Mouse (Mus musculus) right cerebral cortex, postnatal 14 days (tissue): ENCODE data around the gene Vmn1r32.

Source experiments
- DNase-seq: peaks from one replicate; pipeline ENCODE4 v3.0.0; 2022

Gene Vmn1r32

GRCm38 (mm10) chr6:66559996-66560395 is at the start of gene Vmn1r32:
TSS of gene Vmn1r32 (minus strand) at chr6:66560096.
- no peak for DNase-seq

GRCm38 (mm10) chr6:66595804-66596203 is 35.9 kb upstream of the Vmn1r32 start:
- DNase-seq: no peak

DNA sequence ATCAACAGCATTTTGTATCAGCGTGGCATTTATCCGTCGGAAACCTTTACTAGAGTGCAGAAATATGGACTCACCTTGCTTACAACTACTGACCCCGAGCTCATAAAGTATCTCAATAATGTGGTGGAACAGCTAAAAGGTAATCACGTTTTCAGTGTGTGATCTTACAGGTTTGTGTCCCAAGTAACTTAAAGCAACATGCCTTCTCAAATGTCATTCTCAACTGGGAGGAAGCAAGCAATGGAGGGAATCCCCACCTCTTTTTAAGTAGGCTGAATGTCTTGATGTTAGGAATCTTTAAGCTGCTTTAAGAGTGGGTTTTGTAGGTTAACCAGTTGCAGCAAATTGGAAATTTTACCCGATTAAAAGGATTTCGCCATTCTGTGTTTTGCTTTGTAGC is 23.9 kb downstream of the Vmn1r32 start:
- no peak for DNase-seq

DNA sequence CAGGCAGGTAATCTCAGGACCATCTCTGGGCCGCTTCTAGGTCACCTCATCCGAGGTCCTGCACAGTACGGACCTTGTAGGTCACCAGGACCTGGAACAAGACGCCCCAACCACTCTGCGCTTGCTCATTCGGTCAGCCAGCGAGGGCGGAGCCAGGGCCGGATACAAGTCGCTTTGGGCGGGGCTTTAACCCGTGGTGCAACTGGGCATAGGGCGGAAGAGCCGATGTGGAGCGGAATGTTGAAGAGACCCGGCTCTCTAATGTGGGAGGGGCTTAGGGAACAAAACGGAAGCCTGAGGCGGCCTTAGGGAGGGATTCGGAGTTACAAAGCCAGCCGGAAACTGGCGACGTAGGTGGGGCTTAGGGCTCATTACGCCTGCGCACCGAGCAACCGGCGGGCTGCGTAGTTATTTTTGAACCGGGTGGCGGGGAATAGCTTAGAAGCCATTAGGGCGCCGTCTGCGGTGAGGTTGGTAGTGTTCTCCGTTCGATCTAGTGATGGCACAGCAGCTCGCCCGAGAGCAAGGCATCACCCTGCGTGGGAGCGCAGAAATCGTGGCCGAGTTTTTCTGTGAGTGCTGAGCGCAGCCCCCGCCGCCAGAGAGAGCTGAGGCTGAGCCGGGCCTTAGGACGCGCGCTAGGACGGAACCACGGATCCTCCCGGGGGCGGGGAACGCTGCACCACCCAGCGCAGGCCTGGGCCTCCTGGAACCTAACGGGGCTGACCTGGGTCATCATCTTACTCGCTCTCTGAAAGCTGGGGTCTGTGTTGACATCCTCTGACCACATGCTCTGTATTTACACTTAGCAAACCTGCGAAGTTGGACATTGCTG is 24.7 kb downstream of the Vmn1r32 start, which contains the start of gene Mad2l1:
Mad2l1 (plus strand) TSS at position 363 of the 835 bp plus-strand sequence.
- DNase-seq: peak; percentile 95

DNA sequence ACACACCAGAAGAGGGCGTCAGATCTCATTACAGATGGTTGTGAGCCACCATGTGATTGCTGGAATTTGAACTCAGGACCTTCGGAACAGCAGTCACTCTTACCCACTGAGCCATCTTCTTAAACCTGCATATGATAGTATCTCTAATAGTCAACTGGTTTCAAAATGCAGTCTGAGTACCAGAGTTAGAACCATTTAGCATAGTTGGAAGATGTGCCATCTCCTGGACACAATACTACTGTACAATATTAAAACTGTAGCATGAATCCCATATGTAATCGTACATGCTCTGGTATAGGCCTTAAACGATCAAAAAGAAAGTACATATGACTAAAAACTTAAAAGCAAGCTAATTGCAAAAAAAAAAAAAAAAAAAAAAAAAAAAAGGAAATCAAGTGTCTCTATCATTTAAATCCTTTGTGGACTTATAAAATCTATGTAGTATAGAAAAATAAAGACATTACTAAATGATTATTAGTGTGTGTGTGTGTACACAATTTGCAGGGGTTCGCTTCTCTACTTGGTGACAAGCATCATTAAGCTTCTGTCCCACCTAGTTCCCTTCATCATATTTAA is 25.4 kb downstream of the Vmn1r32 start:
- DNase-seq: no peak

DNA sequence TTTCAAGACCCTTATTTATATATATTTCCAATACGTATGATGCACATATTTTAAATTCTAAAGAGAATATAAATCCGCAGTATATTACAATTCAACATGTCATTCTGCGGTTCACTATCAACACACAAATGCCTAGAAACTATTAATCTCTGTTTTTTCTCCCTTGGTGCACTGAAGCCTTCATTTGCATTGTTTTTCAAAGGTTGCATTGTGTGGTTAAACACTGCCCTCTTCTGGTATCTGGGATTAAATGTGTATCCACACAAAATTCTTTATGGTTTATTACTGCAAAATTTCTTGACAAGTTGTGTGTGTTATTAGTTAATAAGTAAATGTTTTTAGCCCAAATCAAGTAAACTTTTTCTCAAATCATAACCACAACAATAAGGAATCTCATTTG is 26.7 kb downstream of the Vmn1r32 start:
- no peak for DNase-seq

GRCm38 (mm10) chr6:66528386-66528785 is 31.5 kb downstream of the Vmn1r32 start:
- no peak for DNase-seq

DNA sequence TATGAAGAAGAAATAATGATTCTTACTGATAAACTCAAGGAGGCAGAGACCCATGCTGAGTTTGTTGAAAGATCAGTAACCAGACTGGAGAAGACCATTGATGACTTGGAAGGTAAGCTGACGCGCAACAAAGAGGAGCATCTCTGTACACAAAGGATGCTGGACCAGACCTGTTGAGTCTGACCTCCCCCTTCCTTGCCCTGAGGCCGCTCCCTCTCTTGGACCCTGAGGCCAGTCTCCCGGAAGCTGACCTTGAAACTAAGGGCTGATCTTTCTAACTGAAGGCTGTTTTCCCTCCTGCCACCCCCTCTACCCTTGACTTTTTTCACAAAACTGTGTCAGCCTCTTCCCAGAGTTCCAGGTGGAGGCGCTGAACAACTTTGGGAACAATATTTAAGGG is 43.5 kb downstream of the Vmn1r32 start:
- DNase-seq: no peak
